Mouse (Mus musculus): Measurements from ENCODE around the gene Itgad. TPM values are rescaled to one million over a fixed set of nuclear protein-coding genes. Genes with fewer than 3 reads are reported as not detected.
A peak's percentile ranks its signal among the peaks of the same experiment; 100 is the strongest.

The Itgad gene
- total and polyA plus RNA-seq, 3 experiments = not detected

DNA sequence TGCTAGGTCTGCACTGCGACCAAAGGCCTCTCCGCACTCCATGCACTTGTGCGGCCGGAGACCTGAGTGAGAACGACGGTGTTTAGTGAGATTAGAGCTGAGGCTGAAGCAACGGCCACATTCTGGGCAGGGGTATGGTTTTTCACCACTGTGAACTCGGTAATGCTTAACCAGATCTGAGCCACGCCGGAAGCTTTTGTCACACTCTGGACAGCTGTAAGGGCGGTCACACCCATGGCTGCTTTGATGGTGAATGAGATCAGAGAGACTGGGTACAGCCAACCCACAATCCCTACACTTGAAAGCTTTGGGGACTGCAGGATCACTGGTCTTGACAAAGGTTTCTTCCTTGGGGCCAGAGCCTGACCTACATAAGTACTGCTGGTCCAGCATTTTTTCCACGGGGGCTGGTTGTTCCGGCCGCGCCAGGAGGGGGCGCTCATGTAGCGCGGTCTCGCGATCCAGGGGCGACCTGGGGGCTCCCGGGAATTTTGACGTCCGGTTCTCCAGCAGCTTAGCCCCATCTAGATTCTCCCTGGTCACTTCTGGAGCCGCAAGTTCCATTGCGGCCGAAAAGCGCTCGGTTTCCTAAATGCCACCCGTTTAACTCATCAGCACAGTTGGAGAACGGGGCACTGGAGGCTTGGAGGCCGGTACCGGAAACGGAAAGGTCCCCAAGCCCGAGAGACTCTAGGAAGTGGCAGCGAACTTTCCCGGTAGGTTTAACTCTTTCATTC is 82.8 kb downstream of the Itgad start, which contains the start of gene Armc5 (continued):
- no peak for TF ChIP-seq USF2 (IDR thresholded peaks at IDR 0.05; ENCODE audit: borderline replicate concordance in 1 of 2, insufficient read depth in 1 of 2, low read depth in 1 of 2, low read length in 2 of 2)
- TF ChIP-seq MAZ (IDR thresholded peaks at IDR 0.05; ENCODE audit: low read depth, low read length) = peak; percentile 27; the same call in 1 of the 2 replicates
- no peak for TF ChIP-seq TCF12 (IDR thresholded peaks at IDR 0.05; ENCODE audit: low read depth, low read length)
- no peak for TF ChIP-seq CHD1 (IDR thresholded peaks at IDR 0.05; ENCODE audit: low read depth, low read length)
- no peak for TF ChIP-seq ZNF384 (IDR thresholded peaks at IDR 0.05; ENCODE audit: low read depth, low read length)
- no peak for TF ChIP-seq MAX (IDR thresholded peaks at IDR 0.05; ENCODE audit: low read length)
- TF ChIP-seq USF1 (IDR thresholded peaks at IDR 0.05; ENCODE audit: low read depth, low read length) = no peak
- TF ChIP-seq NRF1 (IDR thresholded peaks at IDR 0.05; ENCODE audit: insufficient read depth, low read depth, low read length, poor library complexity, severe bottlenecking) = no peak
- no peak for TF ChIP-seq MYB (IDR thresholded peaks at IDR 0.05; ENCODE audit: low read depth, low read length)
- no peak for TF ChIP-seq TBP (IDR thresholded peaks at IDR 0.05; ENCODE audit: low read depth, low read length)
- TF ChIP-seq GABPA (IDR thresholded peaks at IDR 0.05; ENCODE audit: low read depth, low read length) = no peak
- no peak for TF ChIP-seq TAL1 (IDR thresholded peaks at IDR 0.05; ENCODE audit: low read length)
- no peak for TF ChIP-seq POLR2AphosphoS2 (IDR thresholded peaks at IDR 0.05; ENCODE audit: low read length)
- TF ChIP-seq GATA1 (IDR thresholded peaks at IDR 0.05; ENCODE audit: low read depth, low read length) = no peak

GRCm38 (mm10) chr7:128237593-128237926 is 83.4 kb downstream of the Itgad start:
- DNase-seq (ENCODE audit: low read depth, low spot score) = no peak
- H3K27ac ChIP-seq (ENCODE audit: control insufficient read depth, low read depth, low read length) = peak overlapping the region; percentile 99
- peak overlapping the region; percentile 94 for H3K9ac ChIP-seq (ENCODE audit: control insufficient read depth, low read depth, low read length, poor library complexity, severe bottlenecking)
- TF ChIP-seq NELFE (IDR thresholded peaks at IDR 0.05; ENCODE audit: low read depth, low read length) (peak; percentile 35), MXI1 (IDR thresholded peaks at IDR 0.05; ENCODE audit: low read depth, low read length) (0 out of 2 replicates have a peak, but pooled peaks have one; percentile 26), MYB (IDR thresholded peaks at IDR 0.05; ENCODE audit: low read depth, low read length) (0 out of 2 replicates have a peak, but pooled peaks have one; percentile 40), USF2 (IDR thresholded peaks at IDR 0.05; ENCODE audit: borderline replicate concordance in 1 of 2, insufficient read depth in 1 of 2, low read depth in 1 of 2, low read length in 2 of 2) (no peak), MAZ (IDR thresholded peaks at IDR 0.05; ENCODE audit: low read depth, low read length) (no peak), MYC (IDR thresholded peaks at IDR 0.05; ENCODE audit: low read depth, low read length) (peak; percentile 51; the same call in 1 of the 2 replicates), HCFC1 (IDR thresholded peaks at IDR 0.05; ENCODE audit: low read depth, low read length) (peak; percentile 85), MAX (IDR thresholded peaks at IDR 0.05; ENCODE audit: low read length) (peak; percentile 66; the same call in 1 of the 2 replicates), EP300 (IDR thresholded peaks at IDR 0.05; ENCODE audit: low read depth in 1 of 2, low read length in 2 of 2) (peak in 1 of 2 experiments; percentile 14; a peak in 1 of 4 replicates), BHLHE40 (IDR thresholded peaks at IDR 0.05; ENCODE audit: borderline replicate concordance, low read depth, low read length) (no peak; the same call in 1 of the 2 replicates), JUND (IDR thresholded peaks at IDR 0.05; ENCODE audit: low read depth, low read length) (no peak), SIN3A (IDR thresholded peaks at IDR 0.05; ENCODE audit: low read length) (peak; percentile 72), USF1 (IDR thresholded peaks at IDR 0.05; ENCODE audit: low read depth, low read length) (0 out of 2 replicates have a peak, but pooled peaks have one; percentile 12), NRF1 (IDR thresholded peaks at IDR 0.05; ENCODE audit: insufficient read depth, low read depth, low read length, poor library complexity, severe bottlenecking) (no peak), POLR2AphosphoS2 (IDR thresholded peaks at IDR 0.05; ENCODE audit: low read length) (no peak), POLR2A (IDR thresholded peaks at IDR 0.05; ENCODE audit: control insufficient read depth in 1 of 2, insufficient read depth in 1 of 2, low read depth in 1 of 2, low read length in 2 of 2, poor library complexity in 1 of 2) (peak in 1 of 2 experiments; percentile 67; a peak in 2 of 4 replicates)
- H3K4me3 ChIP-seq (ENCODE audit: control insufficient read depth in 1 of 2, insufficient read depth in 1 of 2, low read depth in 2 of 2, low read length in 2 of 2) = peak overlapping the region; percentile 80 to 93
- no peaks in the 10 kb centered on the region for H3K27me3 ChIP-seq (ENCODE audit: control insufficient read depth in 1 of 2, insufficient read depth in 2 of 2, low read length in 2 of 2)
- H3K9me3 ChIP-seq (replicated peaks; ENCODE audit: insufficient read depth, low read length) = no peaks in the 10 kb centered on the region
- peaks cover 0 to 7% of the 10 kb centered on the region in 2 experiments; a peak in 2 of 4 replicates for H3K36me3 ChIP-seq (ENCODE audit: control insufficient read depth in 1 of 2, insufficient read depth in 2 of 2, low read length in 2 of 2)
- peaks cover 6% of the 10 kb centered on the region for H3K79me2 ChIP-seq (ENCODE audit: control insufficient read depth, insufficient read depth, low read length, poor library complexity)
- H3K4me1 ChIP-seq (ENCODE audit: control insufficient read depth in 1 of 2, insufficient read depth in 2 of 2, low read length in 2 of 2) = peaks cover 0 to 11% of the 10 kb centered on the region in 2 experiments; a peak in 3 of 4 replicates

All from MEL (cell line).